Mouse (Mus musculus): ENCODE measurements around the gene Smndc1.

- TF ChIP-seq CTCF (IDR thresholded peaks at IDR 0.05; ENCODE audit: insufficient read depth, low read depth, low read length) (no peak), POLR2A (IDR thresholded peaks at IDR 0.05; ENCODE audit: insufficient read depth, low read depth, low read length) (no peak)
Measured at GRCm38 (mm10) chr19:53389851-53390431, 437 bp downstream of the Smndc1 start.

All from olfactory bulb, adult 2 months (tissue).